Mouse (Mus musculus) urinary bladder, postnatal 36 days (tissue): ENCODE measurements around the gene Spata13.

ENCODE experiments used
- DNase-seq, 2 experiments: peaks; one replicate each; pipeline ENCODE4 v3.0.0; 2022; ENCODE audit warnings: low spot score in 2 of 2, mixed read lengths in 1 of 2

Gene Spata13

DNA sequence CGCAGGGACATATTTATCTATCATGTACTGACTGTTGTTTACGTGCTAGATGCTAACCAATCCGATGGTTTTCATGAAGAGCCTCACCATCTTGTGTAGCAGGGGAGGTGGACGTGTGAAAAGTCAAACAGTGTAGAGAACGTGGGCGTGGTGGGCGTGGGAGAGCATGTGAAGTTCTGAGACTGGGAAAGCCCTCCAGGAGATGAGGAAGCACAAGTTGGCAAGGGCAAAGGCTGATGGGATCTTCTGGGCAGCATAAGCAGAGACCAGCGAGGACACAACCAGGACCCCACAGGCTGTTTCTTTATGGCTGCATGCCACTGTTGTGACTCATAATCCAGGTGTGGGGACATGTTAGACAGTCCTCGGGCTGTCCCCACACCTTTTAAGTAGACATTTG is 5.4 kb downstream of the Spata13 start:
- DNase-seq = no peak

DNA sequence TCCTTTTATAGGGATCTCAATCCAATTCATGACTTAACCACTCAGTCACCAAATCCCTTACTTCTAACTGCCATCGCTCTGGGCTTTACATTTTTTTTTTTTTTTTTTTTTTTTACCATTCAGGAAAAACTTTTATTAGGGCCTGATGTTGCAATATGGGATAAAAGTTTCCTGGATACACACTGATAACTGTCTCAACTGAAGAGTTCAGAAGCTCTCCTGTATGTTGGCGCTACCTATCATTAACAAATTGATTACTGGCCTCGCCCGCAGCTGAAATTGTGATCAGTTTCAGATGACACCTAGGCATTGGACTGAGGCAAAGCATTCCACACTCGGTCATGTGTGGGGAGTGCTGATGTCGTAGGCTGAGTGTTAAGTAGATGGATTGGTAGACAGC is 7.3 kb downstream of the Spata13 start:
- DNase-seq = no peak

DNA sequence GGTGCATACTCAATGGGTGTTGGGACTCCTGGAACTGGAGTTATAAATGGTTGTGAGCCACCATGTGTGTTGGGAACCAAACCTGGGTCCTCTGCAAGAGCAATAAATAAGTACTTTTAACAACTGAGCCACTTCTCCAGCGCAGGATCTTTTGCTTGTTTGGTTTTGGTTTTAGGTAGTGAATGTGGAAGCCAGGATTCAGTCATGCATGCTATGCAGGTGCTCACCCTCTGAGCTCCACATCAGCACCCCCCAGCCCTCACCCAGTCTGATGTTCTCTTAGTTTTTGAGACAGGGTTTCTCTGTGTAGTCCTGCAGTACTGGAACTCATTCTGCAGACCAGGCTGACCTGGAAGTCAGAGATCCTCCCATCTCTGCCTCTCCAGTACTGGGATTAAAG is 8.3 kb downstream of the Spata13 start:
- no peak for DNase-seq

DNA sequence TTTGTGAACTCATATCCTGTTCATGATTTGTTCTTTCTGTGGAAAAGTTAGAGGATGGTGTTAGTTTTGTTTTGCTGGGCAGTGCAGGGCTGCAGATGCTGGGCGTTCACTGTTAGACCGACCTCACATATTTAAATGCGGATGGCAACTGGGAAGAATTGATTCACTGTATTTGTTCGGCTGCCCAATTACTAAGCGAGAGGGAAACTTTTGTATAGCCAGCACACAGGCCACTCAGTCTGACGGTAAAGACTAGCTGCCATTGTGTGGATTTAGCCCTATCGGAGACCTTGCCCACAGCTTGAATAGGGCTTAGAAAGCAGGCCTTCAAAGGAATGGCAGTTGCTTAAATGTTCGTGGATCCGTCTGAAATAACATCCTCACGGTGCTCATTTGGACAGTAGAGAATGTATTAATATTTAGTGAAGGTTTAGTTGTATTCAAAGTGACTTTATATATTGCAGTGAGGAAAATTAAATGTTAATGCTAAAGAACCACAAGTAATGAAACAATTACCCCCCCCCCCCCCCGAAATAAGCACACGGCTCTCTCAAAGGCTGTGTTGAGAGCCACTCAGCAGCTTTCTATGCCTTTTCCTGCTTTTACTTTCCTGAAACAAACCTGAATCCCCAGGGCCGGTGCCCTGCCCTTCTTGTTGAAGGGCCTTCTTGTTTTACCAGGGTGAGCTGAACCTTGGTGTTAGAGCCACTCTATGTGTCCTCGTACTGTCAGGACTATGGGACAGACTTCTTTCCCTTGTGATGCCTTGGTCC is 9.5 kb downstream of the Spata13 start:
- no peak for DNase-seq

DNA sequence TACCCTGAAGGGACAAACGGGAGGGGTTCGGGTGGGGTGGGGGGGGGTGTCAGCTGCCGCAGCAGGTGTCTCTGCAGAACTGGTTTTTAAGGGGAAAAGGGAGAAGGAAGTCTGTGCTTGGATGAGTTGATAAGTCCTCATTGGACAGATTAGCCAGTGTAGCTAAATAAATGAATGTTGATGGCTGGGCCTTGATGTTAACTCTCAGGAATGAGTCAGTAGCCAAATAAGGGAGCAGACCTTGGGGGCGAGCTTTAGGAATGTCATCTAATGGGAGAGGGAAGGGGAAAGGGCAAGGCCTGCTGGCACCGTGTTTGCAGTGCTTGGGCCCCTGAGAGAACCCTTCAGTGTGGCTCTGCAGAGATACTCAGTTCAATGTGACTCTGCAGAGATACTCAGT is 12.6 kb downstream of the Spata13 start:
- DNase-seq = no peak

DNA sequence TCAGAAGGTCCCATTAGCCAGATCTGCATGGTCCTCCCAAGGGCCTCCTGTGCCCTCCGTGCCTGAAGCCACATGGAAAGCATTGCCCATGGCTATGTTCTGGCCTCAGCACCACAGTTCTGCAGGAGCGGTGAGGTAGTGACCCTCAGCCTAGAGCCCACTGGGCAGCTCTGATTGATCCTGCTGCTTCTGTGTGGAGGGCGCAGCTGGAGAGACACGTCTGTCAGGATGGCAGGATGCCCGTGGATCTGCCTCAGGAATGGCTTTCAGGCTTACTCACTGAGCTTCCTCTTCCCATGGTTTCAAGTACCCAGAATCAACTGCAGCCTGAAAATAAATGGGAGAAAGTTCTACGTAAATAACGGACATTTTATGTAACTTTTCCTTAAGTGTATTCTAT is 14.1 kb downstream of the Spata13 start:
- DNase-seq = no peak

DNA sequence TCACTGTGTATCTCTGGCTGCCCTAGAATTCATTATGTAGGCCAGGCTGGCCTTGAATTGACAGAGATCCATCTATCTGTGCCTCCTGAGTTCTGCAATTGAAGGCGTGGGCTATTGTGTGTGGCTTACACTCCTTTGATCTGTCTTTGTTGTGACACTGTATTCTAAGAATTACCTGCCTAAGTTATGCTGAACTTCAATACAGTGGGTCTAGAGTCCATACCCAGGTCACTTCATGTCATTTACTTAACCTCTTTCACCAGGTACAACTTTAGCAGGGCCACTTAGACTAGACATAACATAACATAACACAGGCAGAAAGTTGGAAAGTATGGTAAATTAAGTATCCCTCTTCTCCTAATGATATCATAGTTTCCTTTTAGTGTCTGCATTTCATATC is 15.2 kb downstream of the Spata13 start:
- DNase-seq = no peak

DNA sequence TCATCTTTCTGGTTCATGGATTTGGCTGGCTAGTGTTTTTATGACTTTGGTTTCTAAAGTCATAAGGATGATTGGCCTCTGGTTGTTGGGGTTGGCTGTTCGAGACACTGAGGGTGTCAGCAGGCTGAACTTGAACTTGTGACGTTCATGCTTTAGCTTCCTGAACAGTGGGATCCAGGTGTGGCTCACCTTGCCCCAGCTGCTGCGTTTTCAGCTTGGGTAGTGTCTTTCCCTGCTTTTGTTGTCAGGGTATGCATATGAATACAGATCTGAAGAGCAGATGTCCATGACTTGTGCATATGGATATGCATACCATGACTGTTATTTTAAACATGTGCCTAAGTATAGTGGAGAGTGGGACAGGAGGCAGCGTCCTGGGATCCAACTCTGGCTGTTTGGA is 19.4 kb downstream of the Spata13 start:
- DNase-seq = no peak

DNA sequence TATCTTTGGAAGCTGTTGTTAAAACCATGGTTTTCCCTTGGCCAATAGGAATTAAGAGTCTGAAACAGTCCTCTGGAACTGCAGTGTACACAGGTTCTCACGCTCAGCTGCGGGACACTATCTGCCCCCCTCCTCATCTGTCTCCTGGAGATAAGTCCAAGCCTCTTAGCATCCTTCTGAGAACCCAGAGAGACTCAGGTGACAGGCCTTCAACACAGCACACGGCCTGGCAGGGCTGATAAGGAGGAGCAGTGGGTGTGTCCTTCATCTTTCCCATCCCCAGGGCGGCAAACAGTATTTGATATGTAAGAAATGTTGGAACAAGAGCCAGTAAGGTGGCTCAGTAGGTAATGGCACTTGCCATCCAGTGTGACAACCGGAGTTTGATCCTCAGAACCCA is 20.2 kb downstream of the Spata13 start:
- no peak for DNase-seq

DNA sequence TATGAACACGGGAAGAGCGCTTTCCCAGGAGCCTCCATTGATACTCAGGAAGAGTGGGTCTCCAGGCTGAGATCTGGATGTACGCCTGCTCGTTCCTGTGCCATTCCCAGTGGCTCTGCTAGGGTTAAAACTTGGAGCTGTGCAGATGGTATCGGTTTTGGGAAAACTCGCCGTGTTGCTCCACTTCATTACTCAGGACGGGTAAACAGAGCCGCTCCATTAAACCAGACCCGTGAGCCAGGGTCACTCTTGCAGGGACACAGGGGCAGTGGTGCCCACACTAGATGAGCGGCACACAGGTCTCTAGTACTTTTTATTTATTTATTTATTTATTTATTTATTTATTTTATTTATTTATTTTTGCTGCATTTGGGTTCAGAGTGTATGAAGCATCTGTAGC is 20.9 kb downstream of the Spata13 start:
- no peak for DNase-seq

DNA sequence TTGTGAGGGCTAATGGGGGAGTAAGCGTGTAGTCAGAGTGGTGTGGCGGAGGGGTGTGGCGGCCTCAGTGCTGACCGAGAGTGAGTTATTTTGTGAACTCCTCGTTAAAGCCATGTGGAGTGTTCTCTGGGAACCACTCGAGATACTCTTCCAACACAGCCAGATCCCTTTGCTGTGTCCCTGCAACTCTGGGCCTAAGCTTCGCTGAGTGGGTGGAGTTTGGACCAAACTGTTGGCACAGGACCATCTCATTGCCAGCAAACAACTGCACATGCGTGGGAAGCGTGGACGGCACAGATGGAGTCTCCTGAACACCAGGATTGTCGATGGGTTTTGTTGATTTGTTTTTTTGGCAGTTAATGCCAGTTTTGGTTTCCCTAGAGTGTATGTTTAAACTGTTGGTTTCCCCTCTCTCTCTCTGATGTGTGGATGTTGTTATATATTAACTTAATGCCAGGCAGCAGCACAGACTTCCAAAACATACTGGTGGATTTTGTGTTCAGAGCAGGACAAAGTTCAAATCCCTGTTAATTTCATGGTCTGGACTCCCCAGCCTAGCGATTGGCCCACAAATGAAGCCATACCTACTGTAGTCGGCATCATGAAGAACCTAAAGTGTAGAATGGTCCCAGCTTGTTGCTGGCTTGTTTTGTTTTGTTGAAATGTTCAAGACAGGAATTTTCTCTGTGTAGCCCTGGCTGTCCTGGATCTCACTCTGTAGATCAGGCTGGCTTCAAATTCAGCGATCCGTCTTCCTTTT is 22.3 kb downstream of the Spata13 start:
- DNase-seq = peak; percentile 30 to 67

DNA sequence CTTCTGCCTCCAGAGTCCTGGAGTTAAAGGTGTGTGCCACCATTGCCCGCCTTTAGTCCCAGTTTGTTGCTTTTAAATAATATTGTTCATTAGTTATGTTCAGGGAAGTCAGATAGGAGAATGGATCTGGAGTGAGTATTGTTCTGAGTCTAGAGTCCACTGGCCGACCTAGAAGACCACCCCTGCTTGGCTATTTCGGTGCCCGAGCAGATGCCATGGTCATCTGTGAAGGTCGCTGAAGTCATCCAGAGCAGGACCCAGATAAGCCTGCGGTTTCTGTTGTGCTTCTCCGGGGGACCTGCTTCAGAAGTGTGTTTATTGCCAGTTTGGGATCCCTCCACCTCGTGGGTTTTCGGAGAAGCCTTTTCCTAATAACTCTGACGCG is 22.9 kb downstream of the Spata13 start:
- no peak for DNase-seq

DNA sequence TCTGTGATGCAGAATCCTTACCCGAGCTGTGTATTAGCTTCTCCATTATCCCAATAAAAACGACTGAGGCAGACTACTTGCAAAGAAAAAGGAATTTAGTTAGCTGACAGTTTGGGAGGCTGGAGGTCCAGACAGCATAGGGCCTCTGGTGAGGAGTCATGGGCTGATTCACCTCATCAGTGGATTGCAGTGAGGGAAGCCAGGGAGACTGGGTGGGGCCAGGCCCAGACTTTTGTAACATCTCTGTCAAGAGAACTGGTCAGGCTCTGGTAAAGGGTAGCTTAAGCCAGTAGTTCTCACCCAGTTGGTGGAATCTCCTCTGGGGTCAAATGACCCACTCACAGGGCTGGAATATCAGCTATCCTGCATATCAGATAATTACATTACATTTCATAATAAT is 24.1 kb downstream of the Spata13 start:
- DNase-seq = no peak

DNA sequence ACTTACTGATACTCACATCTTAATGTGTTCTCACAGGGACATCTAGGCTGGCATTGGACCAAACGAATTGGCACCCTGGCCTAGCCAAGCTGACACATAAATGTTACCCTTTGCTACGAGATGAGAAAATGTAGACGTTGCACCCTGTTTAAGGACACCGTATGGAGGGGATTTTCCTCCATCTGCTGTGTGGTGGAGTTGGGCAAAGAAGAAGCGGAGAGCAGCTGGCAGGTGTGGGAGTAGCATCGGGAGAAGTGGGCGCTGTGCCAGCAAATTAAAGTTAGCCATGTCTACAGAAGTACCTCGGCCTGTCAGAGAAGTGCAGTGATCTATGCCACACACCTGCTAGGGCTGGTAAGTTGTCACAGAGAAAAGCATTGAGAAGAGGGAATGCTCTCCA is 25.7 kb downstream of the Spata13 start:
- no peak for DNase-seq

DNA sequence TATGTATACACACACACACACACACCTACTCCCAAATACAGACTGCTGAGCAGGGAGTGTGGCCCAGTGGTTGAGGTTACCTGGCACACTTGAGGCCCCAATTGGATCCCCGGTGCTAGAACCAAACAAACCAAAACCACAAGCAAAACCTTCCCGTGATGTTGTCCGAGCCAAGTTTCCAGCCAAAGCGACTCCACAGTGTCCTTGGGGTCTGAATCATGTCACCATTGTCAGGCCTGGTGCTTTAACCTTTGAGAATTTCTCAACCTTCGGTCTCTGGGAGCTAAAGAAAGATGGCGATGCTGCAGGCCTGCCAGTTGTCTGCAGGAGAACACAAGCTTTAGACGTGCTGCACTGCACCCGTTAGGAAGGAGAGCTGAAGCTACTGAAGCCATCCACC is 26.8 kb downstream of the Spata13 start:
- DNase-seq = no peak

DNA sequence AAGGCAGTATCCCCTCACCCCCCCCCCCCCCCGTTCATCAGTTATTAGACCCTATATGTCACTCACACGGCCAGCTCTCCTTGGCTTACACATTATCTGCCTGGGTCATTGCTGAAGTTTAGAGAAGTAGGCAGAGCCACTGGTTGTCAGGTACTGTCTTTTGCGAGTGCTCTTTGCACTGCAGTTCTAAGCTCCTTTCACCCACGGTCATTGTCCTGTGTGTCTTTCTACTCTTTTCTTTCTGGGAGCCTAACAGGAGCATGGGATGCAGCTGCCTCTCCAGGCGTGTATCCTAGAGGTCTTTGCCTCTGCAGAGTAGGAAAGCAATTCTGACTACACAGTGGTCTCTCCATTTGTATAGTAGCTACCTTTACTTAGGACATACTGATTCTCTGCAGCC is 27.5 kb downstream of the Spata13 start:
- DNase-seq = no peak

DNA sequence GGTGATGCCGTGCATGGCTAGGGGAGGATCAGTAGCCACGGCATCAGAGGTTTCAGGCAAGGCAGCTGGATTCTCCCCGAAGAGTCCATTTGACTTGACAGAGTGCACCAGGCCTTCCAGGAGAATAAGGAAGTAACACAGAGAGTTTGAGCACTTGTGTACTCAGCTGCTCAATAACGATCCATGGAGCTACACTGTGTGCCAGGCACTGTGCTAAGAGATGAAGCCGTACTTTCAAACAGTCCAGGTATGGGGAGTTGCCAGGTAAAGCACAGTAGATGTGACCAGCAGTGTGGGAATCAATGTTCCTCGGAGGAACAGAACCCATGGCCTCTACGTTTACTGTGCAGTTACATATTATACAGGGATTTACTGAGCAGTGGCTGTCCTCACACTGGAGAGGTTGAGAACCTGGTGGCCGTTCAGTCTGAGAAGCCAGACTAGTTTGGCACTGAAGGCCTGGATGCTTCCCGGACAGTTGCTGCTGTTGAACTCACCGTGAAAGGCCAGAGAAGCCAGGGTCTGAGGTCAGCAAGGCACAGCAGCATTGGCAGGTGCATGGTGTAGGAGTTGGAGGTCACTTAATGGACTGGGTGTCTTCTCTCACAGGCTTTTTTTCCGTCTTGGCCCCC is 29.6 kb downstream of the Spata13 start:
- DNase-seq = no peak

DNA sequence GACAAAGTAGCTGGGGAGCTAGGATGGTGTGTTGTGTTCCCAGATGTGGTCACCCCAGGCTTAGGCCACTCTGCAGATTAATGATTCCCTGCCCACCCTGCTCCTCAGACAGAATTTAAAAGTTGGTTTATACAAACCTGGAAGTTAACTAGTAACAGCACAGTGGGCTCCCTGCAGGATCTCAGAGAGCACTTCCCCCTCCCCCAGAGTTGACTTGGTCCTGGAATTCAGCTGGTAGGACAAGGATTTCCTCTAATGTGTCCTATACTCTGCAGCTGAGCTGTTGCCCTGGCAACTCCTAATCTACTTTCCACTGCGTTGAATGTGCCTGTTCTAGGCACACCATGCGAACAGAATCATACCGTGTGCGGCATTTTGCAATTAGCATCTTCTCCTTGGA is 30.8 kb downstream of the Spata13 start:
- no peak for DNase-seq

DNA sequence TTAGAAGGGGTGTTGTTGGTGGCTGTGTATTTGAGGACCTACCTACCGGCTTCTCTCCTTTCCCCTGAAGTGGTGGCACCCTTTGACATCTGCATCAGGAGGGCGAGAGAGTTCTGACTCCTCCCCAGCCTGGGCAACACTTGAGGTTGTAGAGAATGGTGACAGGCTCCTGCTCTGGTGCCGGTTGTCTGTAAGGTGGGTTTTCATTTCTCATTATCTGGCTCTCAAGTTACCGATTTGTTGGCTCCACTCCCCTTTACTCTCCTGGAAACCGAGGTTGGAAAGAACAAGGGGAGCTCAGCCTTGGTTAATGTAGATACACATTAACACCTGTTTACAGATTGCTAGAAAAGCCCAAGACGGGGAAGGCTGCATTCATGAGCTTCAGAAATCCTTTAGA is 31.5 kb downstream of the Spata13 start:
- DNase-seq = no peak

DNA sequence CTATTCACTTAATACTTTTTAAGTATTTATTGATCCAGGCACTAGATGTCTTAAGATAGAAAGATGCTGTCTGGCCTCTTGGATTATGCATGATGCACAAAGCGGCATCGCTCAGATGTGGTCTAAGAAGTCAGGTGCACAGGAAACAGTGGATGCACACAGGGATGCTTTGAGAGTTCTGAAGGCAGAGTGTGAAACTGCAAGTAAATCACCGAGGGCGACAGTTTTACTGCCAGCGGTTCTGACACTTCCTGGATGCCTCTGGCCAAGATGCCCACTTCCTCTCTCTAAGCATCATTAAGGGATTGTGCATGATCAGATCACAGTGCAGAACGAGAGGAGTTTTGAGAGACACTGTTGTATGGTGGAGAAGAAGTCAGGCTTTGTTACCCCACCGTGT is 32.5 kb downstream of the Spata13 start:
- no peak for DNase-seq

DNA sequence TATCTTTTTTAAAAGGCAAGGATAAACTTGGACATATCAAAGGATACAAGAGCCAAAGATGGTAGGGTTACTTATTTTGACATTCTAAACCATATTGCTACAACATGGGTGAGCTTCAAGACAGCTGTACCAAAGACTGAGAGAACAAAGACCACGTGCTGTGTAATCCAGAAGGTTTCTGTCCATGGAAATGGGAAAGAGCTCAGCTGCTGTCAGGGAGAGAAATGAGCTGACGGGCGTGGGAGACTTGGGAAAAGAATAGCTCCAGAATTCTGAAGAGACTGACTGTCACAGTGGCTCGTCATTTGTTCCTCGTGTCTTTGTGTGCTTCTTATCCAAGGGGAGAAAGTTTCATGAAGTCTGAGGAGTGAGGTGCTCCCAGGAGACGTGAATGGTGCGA is 36.4 kb downstream of the Spata13 start:
- DNase-seq = no peak

DNA sequence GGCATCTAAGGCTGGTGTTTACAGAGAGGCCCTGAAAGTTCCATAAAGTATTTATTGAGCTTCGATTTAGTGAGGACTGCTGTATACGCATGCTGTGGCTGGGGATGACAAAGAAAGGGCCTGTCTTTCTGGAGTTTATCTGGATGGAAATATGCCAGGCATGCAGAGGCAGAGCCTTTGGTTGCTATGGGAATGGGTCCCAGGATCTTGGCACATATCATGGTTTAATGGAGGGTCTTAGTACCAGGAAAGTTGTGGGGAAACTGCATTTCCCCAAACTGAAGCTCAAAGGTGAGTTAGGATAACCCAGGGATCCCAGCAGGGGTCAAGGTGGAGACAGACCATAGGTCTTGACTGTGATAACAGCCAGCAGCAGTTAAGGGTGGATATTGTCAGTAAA is 37.7 kb downstream of the Spata13 start:
- no peak for DNase-seq

DNA sequence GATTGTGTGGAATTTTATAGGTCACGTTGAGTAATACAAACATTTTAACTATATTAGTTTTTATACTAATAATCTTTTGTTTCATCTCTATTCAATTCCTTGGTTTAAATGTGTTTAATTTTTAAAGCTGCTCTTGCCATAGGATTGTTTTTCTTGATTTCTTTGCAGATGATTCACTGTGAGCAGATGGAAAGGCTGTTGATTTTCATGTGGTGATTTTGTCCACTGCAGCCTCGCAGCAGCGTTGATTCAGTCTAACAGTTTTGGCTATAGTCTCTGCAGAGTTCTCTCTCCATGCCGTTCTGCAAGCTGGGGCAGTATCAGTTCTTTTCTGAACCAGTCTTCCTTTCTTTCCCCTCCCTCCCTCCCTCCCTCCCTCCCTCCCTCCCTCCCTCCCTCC is 41.9 kb downstream of the Spata13 start:
- no peak for DNase-seq
